Mouse (Mus musculus): ENCODE data around the gene Trim15. TPM values are rescaled to one million over a fixed set of nuclear protein-coding genes. Genes with fewer than 3 reads are reported as not detected.
"Not testable (repeated sequence)": the region's sequence is repeated elsewhere in the genome, so short reads cannot be mapped to it uniquely, and the experiment has no call there.

Gene Trim15
- polyA plus RNA-seq, 1 experiment from 2014 or later, result 0.08 TPM

GRCm38 (mm10) chr17:36836427-36836812 is 30.6 kb downstream of the Trim15 start:
- ATAC-seq (replicated peaks; ENCODE audit: low FRiP score, low read depth), result peak; percentile 8; the same call in 1 of the 2 replicates
- TF ChIP-seq CTCF (IDR thresholded peaks at IDR 0.05; ENCODE audit: low read depth), result no peak
- WGBS, result 21% methylated on average over 3 of the region's 3 CpGs
- Histone ChIP-seq H3K4me1 (replicated peaks; ENCODE audit: insufficient read depth, low read length) (peaks cover 3% of the 10 kb centered on the region; the same call in 1 of the 2 replicates), H3K9me3 (replicated peaks; ENCODE audit: low read length) (no peaks in the 10 kb centered on the region), H3K27ac (peak overlapping the region; percentile 98), H3K4me3 (replicated peaks; ENCODE audit: low read depth, low read length) (peak overlapping the region; percentile 80), H3K9ac (ENCODE audit: low read depth, low read length) (peak overlapping the region; percentile 86; the same call in 1 of the 2 replicates), H3K36me3 (ENCODE audit: insufficient read depth, low read length) (no peaks in the 10 kb centered on the region), H3K4me2 (ENCODE audit: low read length) (peak overlapping the region; percentile 67), H3K27me3 (ENCODE audit: insufficient read depth, low read length) (no peaks in the 10 kb centered on the region)
- DNase-seq (ENCODE audit: low spot score), result no peak

DNA sequence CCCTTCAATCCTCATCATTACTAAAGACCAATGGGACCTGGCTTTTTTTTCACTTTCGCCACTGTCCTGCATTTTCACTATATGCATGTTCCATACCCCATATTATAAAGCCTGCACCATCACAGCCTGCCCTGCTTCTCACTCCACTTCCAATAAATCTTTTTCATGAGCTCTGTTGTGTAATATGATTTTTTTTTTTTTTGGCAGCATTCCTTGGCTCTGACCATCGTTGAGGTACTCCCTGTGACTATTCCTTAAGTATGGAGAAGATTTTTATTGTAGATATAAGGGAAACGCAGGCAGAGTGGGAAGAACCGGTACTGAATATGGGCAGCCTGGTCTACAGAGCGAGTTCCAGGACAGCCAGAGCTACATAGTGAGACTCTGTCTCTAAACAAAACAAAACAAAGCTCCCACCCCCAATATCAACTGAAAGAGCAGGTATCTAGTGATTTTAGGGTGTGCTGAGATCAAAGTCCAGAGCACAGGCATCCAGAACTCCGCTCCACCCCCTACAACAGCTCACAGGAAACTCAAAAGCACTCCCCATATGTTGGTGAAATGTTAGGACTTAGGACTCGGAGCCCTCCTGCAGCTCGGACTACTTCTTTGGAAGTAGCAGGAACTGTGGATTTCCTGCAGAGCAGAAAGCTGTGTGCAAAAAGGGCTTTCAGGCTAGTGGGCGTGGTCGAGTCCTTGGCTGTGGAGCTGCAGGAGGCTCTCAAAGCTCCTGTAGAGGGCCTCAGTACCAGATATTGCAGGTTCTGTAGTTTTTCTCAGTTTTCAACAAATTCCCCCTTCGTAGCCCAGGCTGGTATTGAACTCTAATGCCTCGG is 31.2 kb downstream of the Trim15 start:
- Histone ChIP-seq H3K9ac (ENCODE audit: low read depth, low read length) (no peak overlapping the region), H3K36me3 (ENCODE audit: insufficient read depth, low read length) (no peaks in the 10 kb centered on the region), H3K9me3 (replicated peaks; ENCODE audit: low read length) (no peaks in the 10 kb centered on the region), H3K4me3 (replicated peaks; ENCODE audit: low read depth, low read length) (peak overlapping the region; percentile 80; the same call in 1 of the 2 replicates), H3K27me3 (ENCODE audit: insufficient read depth, low read length) (no peaks in the 10 kb centered on the region), H3K27ac (peak overlapping the region; percentile 98), H3K4me1 (replicated peaks; ENCODE audit: insufficient read depth, low read length) (peaks cover 3% of the 10 kb centered on the region; the same call in 1 of the 2 replicates), H3K4me2 (ENCODE audit: low read length) (peak overlapping the region; percentile 67)
- DNase-seq (ENCODE audit: low spot score) (peak; percentile 86), ATAC-seq (replicated peaks; ENCODE audit: low FRiP score, low read depth) (no peak)
- TF ChIP-seq CTCF (IDR thresholded peaks at IDR 0.05; ENCODE audit: low read depth), result peak; percentile 47; the same call in 1 of the 2 replicates
- 31% methylated on average over 12 of the region's 12 CpGs for WGBS

- WGBS, result 55% methylated on average over 4 of the region's 4 CpGs
- no peaks in the 10 kb centered on the region for H3K27me3 ChIP-seq (ENCODE audit: insufficient read depth, low read length)
- H3K4me3 ChIP-seq (replicated peaks; ENCODE audit: low read depth, low read length), result no peak overlapping the region
- no peaks in the 10 kb centered on the region for H3K36me3 ChIP-seq (ENCODE audit: insufficient read depth, low read length)
- TF ChIP-seq CTCF (IDR thresholded peaks at IDR 0.05; ENCODE audit: low read depth), result no peak
- H3K9ac ChIP-seq (ENCODE audit: low read depth, low read length), result no peak overlapping the region
- DNase-seq (ENCODE audit: low spot score), result no peak
- ATAC-seq (replicated peaks; ENCODE audit: low FRiP score, low read depth), result no peak
- H3K4me1 ChIP-seq (replicated peaks; ENCODE audit: insufficient read depth, low read length), result peaks cover 3% of the 10 kb centered on the region; the same call in 1 of the 2 replicates
- H3K9me3 ChIP-seq (replicated peaks; ENCODE audit: low read length), result no peaks in the 10 kb centered on the region
- no peak overlapping the region for H3K27ac ChIP-seq
- H3K4me2 ChIP-seq (ENCODE audit: low read length), result no peak overlapping the region
These were observed 34.3 kb downstream of the Trim15 start for GRCm38 (mm10) chr17:36832694-36833093.

DNA sequence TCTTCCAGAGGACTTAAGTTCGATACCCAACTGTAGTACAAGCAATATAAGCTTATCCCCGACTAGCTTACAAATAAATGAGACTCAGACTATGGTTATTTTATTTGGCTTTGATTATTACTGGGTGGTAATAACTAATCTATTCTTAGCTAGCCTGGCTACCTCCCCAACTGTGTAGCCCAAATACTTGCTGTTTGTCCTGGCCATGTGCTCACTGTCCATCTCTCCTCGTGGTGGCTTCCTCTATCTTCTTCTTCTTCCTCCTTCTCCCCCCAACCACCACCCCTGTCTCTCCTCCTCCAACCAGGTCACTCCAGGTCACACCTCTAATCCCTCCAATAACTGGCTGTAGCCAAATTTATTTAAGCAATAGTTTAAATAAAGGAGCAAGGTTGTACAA is 36.5 kb downstream of the Trim15 start:
- H3K27me3 ChIP-seq (ENCODE audit: insufficient read depth, low read length), result no peaks in the 10 kb centered on the region
- DNase-seq (ENCODE audit: low spot score), result no peak

GRCm38 (mm10) chr17:36828488-36828887 is 38.5 kb downstream of the Trim15 start:
- H3K27ac ChIP-seq, result no peak overlapping the region
- H3K4me1 ChIP-seq (replicated peaks; ENCODE audit: insufficient read depth, low read length), result no peaks in the 10 kb centered on the region
- H3K9me3 ChIP-seq (replicated peaks; ENCODE audit: low read length), result no peaks in the 10 kb centered on the region
- no peak for TF ChIP-seq CTCF (IDR thresholded peaks at IDR 0.05; ENCODE audit: low read depth)
- DNase-seq (ENCODE audit: low spot score) (no peak), ATAC-seq (replicated peaks; ENCODE audit: low FRiP score, low read depth) (no peak)
- no peak overlapping the region for H3K4me3 ChIP-seq (replicated peaks; ENCODE audit: low read depth, low read length)
- no peak overlapping the region for H3K9ac ChIP-seq (ENCODE audit: low read depth, low read length)
- 91% methylated on average over 2 of the region's 2 CpGs for WGBS
- no peaks in the 10 kb centered on the region for H3K27me3 ChIP-seq (ENCODE audit: insufficient read depth, low read length)
- no peak overlapping the region for H3K4me2 ChIP-seq (ENCODE audit: low read length)
- H3K36me3 ChIP-seq (ENCODE audit: insufficient read depth, low read length), result no peaks in the 10 kb centered on the region

More for the DNA sequence above, 36.5 kb downstream of the Trim15 start:
- Histone ChIP-seq H3K9ac (ENCODE audit: low read depth, low read length) (no peak overlapping the region), H3K9me3 (replicated peaks; ENCODE audit: low read length) (no peaks in the 10 kb centered on the region), H3K36me3 (ENCODE audit: insufficient read depth, low read length) (no peaks in the 10 kb centered on the region), H3K4me2 (ENCODE audit: low read length) (no peak overlapping the region), H3K27ac (no peak overlapping the region), H3K4me3 (replicated peaks; ENCODE audit: low read depth, low read length) (no peak overlapping the region), H3K4me1 (replicated peaks; ENCODE audit: insufficient read depth, low read length) (no peaks in the 10 kb centered on the region)
- ATAC-seq (replicated peaks; ENCODE audit: low FRiP score, low read depth), result no peak
- 76% methylated on average over 3 of the region's 3 CpGs for WGBS
- TF ChIP-seq CTCF (IDR thresholded peaks at IDR 0.05; ENCODE audit: low read depth), result no peak

DNA sequence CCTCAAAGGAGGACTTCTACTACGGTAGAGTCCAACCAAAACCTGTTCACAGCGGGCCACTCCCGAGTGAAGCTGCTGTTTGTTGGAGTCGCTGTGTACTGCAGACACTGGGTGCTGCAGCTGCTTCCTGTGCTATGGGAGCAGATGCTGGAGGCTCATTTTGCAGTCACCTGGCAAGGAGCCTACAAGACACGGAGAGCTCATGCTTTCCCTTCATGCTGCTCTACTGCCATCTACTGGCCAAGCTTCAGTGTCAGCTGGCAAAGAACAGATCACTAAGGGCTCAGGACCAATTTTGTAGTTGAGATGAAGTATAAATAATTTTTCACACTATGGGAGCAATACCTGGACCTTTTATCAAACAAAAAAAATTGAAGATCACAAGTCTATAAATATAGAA is 41.0 kb downstream of the Trim15 start:
- not testable (repeated sequence) for H3K4me2 ChIP-seq (ENCODE audit: low read length); H3K27me3 ChIP-seq (ENCODE audit: insufficient read depth, low read length); H3K4me3 ChIP-seq (replicated peaks; ENCODE audit: low read depth, low read length); H3K9ac ChIP-seq (ENCODE audit: low read depth, low read length); H3K4me1 ChIP-seq (replicated peaks; ENCODE audit: insufficient read depth, low read length); H3K27ac ChIP-seq; H3K9me3 ChIP-seq (replicated peaks; ENCODE audit: low read length); ATAC-seq (replicated peaks; ENCODE audit: low FRiP score, low read depth); H3K36me3 ChIP-seq (ENCODE audit: insufficient read depth, low read length)
- peak; percentile 90 for DNase-seq (ENCODE audit: low spot score)
- WGBS, result 16% methylated on average over 5 of the region's 5 CpGs
- peak; percentile 84 for TF ChIP-seq CTCF (IDR thresholded peaks at IDR 0.05; ENCODE audit: low read depth)
